Mouse (Mus musculus): Measurements from ENCODE around the gene Ssxb9. TPM values are rescaled to one million over a fixed set of nuclear protein-coding genes. Genes with fewer than 3 reads are reported as not detected.

The Ssxb9 gene
- polyA plus RNA-seq (2015; fragmentation: Nextera tagmentation; extraction: Ambion mirVana): not detected in 2 replicates

DNA sequence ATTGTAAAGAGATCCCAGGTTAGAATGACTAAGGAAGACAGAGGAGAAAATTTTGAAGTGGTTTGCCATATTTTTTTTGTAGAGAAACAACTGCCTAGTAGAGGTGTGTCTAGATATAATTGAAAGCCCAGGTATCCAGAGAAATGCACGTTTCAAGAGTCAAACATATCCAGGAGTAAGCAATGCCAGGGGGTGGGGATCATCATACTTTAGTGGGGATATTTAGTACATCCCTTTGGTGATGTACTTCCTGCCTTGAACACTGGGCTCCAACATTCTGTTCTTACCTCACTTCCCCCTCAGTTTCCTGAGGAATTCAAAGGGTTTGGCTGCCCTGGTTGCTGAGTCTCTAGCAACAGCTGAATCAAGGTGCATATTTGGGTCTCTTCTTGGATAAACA is at the start of gene Ssxb9:
Gene Ssxb9, plus strand, starts transcription at position 301 of the 400 bp plus-strand sequence.

DNA sequence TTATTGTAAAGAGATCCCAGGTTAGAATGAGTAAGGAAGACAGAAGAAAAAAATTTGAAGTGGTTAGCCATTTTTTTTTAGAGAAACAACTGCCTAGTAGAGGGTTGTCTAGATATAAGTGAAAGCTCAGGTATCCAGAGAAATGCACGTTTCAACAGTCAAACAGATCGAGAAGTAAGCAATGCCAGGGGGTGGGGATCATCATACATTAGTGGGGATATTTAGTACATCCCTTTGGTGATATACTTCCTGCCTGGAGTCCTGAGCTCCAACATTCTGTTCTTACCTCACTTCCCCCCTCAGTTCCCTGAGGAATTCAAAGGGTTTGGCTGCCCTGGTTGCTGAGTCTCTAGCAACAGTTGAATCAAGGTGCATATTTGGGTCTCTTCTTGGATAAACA is 39.7 kb upstream of the Ssxb9 start, which contains the start of gene Ssxb10:
Gene Ssxb10, plus strand, starts transcription at position 301 of the 400 bp plus-strand sequence.

DNA sequence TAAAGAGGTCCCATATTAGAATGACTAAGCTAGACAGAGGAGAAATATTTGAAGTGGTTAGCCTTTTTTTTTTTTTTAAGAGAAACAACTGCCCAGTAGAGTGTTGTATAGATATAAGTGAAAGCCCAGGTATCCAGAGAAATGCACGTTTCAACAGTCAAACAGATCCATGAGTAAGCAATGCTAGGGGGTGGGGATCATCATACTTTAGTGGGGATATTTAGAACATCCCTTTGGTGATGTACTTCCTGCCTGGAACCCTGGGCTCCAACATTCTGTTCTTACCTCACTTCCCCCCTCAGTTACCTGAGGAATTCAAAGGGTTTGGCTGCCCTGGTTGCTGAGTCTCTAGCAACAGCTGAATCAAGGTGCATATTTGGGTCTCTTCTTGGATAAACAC is 46.2 kb downstream of the Ssxb9 start, which contains the start of gene Ssxb1:
Gene Ssxb1, plus strand, starts transcription at position 301 of the 400 bp plus-strand sequence.

Other genes starting within 250 kb of the Ssxb9 start
- 8.3 and 9.4 TPM in 2 replicates for gene Wdr13, start 234.1 kb upstream of the Ssxb9 start, polyA plus RNA-seq (2015; fragmentation: Nextera tagmentation; extraction: Ambion mirVana)
- gene Rbm3, start 221.1 kb upstream of the Ssxb9 start, polyA plus RNA-seq (2015; fragmentation: Nextera tagmentation; extraction: Ambion mirVana): 848 and 905 TPM in 2 replicates
- gene Tbc1d25, start 190.8 kb upstream of the Ssxb9 start, polyA plus RNA-seq (2015; fragmentation: Nextera tagmentation; extraction: Ambion mirVana): 4.3 and 4.9 TPM in 2 replicates
- 33.1 and 34.2 TPM in 2 replicates for gene Ebp, start 173.5 kb upstream of the Ssxb9 start, polyA plus RNA-seq (2015; fragmentation: Nextera tagmentation; extraction: Ambion mirVana)
- gene Porcn, start 160.5 kb upstream of the Ssxb9 start, polyA plus RNA-seq (2015; fragmentation: Nextera tagmentation; extraction: Ambion mirVana): 0.78 and 0.98 TPM in 2 replicates
- gene Ftsj1, start 114.6 kb upstream of the Ssxb9 start, polyA plus RNA-seq (2015; fragmentation: Nextera tagmentation; extraction: Ambion mirVana): 35.7 and 39.1 TPM in 2 replicates
- gene Slc38a5, start 95.8 kb upstream of the Ssxb9 start, polyA plus RNA-seq (2015; fragmentation: Nextera tagmentation; extraction: Ambion mirVana): 84.8 and 102 TPM in 2 replicates
- gene Ssxb10, start 39.6 kb upstream of the Ssxb9 start, polyA plus RNA-seq (2015; fragmentation: Nextera tagmentation; extraction: Ambion mirVana): not detected in 2 replicates
- gene Ssxb1, start 46.3 kb downstream of the Ssxb9 start, polyA plus RNA-seq (2015; fragmentation: Nextera tagmentation; extraction: Ambion mirVana): not detected in 2 replicates
- gene Ssxb2, start 94.7 kb downstream of the Ssxb9 start, polyA plus RNA-seq (2015; fragmentation: Nextera tagmentation; extraction: Ambion mirVana): not detected in 2 replicates
- not detected in 2 replicates for gene Gm14459, start 158.0 kb downstream of the Ssxb9 start, polyA plus RNA-seq (2015; fragmentation: Nextera tagmentation; extraction: Ambion mirVana)
- not detected in 2 replicates for gene Ssxb6, start 181.3 kb downstream of the Ssxb9 start, polyA plus RNA-seq (2015; fragmentation: Nextera tagmentation; extraction: Ambion mirVana)
- gene Ssxb3, start 224.8 kb downstream of the Ssxb9 start, polyA plus RNA-seq (2015; fragmentation: Nextera tagmentation; extraction: Ambion mirVana): not detected in 2 replicates